Mouse (Mus musculus): ENCODE measurements around the gene Elfn2. TPM values are rescaled to one million over a fixed set of nuclear protein-coding genes. Genes with fewer than 3 reads are reported as not detected.
A peak's percentile ranks its signal among the peaks of the same experiment; 100 is the strongest.

The Elfn2 gene
- polyA plus RNA-seq, 1 experiment from 2014 or later, result 0.21 TPM

DNA sequence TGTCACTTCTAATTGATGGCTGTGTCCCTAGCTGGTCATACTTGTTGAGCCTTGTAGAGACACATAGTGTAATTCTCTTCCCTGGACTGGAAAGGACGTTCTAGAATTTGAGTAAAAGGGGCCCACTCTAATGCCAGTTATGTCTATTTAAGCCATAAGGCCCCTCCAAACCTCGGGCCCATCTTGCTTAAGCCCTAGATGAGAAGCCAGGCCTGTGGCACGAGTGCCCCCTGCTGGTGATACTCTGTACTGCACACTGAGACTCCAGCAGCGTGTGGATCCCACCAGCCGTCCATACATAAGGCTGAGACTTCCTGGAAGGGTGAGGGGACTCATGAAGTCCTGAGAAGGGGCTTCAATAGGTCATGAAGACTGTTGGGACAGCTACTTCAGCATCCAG is 25.6 kb upstream of the Elfn2 start:
- no peak overlapping the region for H3K9ac ChIP-seq
- no peaks in the 10 kb centered on the region for H3K36me3 ChIP-seq
- no peak overlapping the region for H3K4me3 ChIP-seq (replicated peaks)
- H3K27ac ChIP-seq (replicated peaks), result no peak overlapping the region
- no peaks in the 10 kb centered on the region for H3K9me3 ChIP-seq (replicated peaks)
- WGBS, result 4% methylated on average over 5 of the region's 5 CpGs
- H3K4me1 ChIP-seq, result no peaks in the 10 kb centered on the region
- no peak overlapping the region for H3K4me2 ChIP-seq (replicated peaks)
- H3K27me3 ChIP-seq, result no peaks in the 10 kb centered on the region
- ATAC-seq (ENCODE audit: insufficient number of reproducible peaks, low FRiP score, low TSS enrichment, low read depth), result no peak

DNA sequence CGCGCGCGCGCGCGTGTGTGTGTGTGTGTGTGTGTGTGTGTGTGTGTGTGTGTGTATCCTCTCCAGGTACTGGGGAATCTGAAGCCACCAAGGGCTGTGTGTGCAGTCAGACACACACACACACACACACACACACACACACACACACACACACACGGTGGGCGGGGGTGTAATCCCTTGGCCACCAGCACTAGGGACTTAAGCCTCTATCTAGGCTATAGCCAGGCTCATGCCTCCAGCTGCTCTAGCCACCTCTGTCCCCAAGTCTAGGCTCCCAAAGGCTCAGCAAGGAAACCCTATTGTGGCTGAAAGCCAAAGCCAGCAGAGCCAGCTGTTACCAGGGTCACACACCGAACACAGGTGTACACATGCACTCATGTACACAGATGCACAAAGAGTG is 24.3 kb upstream of the Elfn2 start:
- H3K9me3 ChIP-seq (replicated peaks), result no peaks in the 10 kb centered on the region
- no peaks in the 10 kb centered on the region for H3K27me3 ChIP-seq
- no peak overlapping the region for H3K4me3 ChIP-seq (replicated peaks)
- no peak overlapping the region for H3K4me2 ChIP-seq (replicated peaks)
- H3K36me3 ChIP-seq, result no peaks in the 10 kb centered on the region
- H3K9ac ChIP-seq, result no peak overlapping the region
- no peaks in the 10 kb centered on the region for H3K4me1 ChIP-seq
- 79% methylated on average over 7 of the region's 10 CpGs for WGBS
- ATAC-seq (ENCODE audit: insufficient number of reproducible peaks, low FRiP score, low TSS enrichment, low read depth), result 0 out of 2 replicates have a peak, but pooled peaks have one; percentile 39
- H3K27ac ChIP-seq (replicated peaks), result no peak overlapping the region

GRCm38 (mm10) chr15:78740662-78741061 is 22.1 kb upstream of the Elfn2 start:
- no peaks in the 10 kb centered on the region for H3K36me3 ChIP-seq
- no peak overlapping the region for H3K9ac ChIP-seq
- no peaks in the 10 kb centered on the region; the same call in 1 of the 2 replicates for H3K27me3 ChIP-seq
- H3K27ac ChIP-seq (replicated peaks), result no peak overlapping the region
- ATAC-seq (ENCODE audit: insufficient number of reproducible peaks, low FRiP score, low TSS enrichment, low read depth), result no peak
- no peak overlapping the region for H3K4me2 ChIP-seq (replicated peaks)
- 55% methylated on average over 12 of the region's 12 CpGs for WGBS
- H3K4me3 ChIP-seq (replicated peaks), result no peak overlapping the region
- no peaks in the 10 kb centered on the region for H3K9me3 ChIP-seq (replicated peaks)
- peaks cover 6% of the 10 kb centered on the region; the same call in 1 of the 2 replicates for H3K4me1 ChIP-seq

DNA sequence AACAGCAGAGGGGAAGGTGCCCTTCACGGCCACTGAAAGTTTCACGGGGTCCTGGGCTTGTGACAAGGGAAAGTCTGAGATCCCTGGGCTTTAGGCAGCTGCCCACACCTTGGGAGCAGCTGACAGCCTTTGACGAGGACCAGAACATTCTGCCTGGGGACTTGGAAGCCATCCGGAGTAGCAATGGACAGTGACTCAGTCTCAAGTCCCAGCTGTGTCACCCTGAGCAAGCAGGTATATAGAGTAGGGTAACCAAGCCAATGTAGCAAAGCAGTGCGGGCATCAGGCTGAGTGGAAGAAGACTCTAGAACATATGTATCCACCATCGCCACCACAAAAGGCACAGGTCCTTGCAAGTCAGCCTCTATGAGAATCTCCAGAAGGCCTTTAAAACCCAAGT is 18.6 kb upstream of the Elfn2 start:
- 56% methylated on average over 6 of the region's 6 CpGs for WGBS

DNA sequence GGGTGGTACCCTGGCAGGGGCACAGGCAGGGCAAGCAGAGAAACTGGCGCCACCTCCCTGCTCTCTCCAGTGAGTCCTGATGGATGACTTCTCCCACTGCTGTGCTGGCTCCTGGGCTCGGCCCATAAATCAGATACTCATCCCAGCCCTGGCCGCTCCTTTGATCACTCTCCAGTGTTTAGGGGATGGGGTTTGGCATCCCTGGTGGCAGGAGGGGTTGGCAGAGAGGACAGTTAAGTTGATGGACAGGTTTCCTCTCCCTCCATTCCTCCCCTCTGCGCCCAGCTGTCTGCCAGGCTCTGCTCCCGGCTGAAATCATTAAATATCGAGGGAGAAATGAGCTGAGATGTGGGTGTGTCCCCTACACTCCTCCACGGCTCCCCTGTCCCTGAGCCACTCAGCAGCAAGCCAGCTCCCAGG is 18.1 kb upstream of the Elfn2 start:
- H3K27ac ChIP-seq (replicated peaks), result no peak overlapping the region
- no peaks in the 10 kb centered on the region for H3K9me3 ChIP-seq (replicated peaks)
- 43% methylated on average over 7 of the region's 7 CpGs for WGBS
- no peak overlapping the region for H3K4me3 ChIP-seq (replicated peaks)
- peaks cover 9% of the 10 kb centered on the region; the same call in 1 of the 2 replicates for H3K4me1 ChIP-seq
- peaks cover 4% of the 10 kb centered on the region; the same call in 1 of the 2 replicates for H3K27me3 ChIP-seq
- no peak for ATAC-seq (ENCODE audit: insufficient number of reproducible peaks, low FRiP score, low TSS enrichment, low read depth)
- H3K4me2 ChIP-seq (replicated peaks), result no peak overlapping the region
- H3K9ac ChIP-seq, result no peak overlapping the region
- H3K36me3 ChIP-seq, result no peaks in the 10 kb centered on the region

More for the DNA sequence above, 18.6 kb upstream of the Elfn2 start:
- Histone ChIP-seq H3K4me3 (replicated peaks) (no peak overlapping the region), H3K27ac (replicated peaks) (no peak overlapping the region), H3K9me3 (replicated peaks) (no peaks in the 10 kb centered on the region), H3K4me2 (replicated peaks) (no peak overlapping the region), H3K27me3 (peaks cover 4% of the 10 kb centered on the region; the same call in 1 of the 2 replicates), H3K4me1 (peaks cover 9% of the 10 kb centered on the region; the same call in 1 of the 2 replicates), H3K36me3 (no peaks in the 10 kb centered on the region), H3K9ac (no peak overlapping the region)
- ATAC-seq (ENCODE audit: insufficient number of reproducible peaks, low FRiP score, low TSS enrichment, low read depth), result no peak

DNA sequence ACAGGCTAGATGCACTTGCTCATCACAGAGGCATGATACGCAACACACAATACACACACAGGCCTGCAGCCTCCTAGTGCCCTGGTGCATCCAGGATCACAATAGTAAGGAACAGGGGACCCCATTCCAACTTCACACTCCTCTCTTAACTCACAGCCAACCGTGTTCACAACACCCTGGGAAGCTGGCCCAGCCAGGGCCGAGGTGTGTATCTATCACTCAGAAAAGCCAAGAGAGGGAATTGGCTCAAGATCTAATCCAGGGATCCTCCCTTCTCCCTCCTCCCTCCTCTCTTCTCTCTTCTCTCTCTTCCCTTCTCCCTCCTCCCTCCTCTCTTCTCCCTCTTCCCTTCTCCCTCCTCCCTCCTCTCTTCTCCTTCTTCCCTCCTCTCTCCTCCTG is 17.6 kb upstream of the Elfn2 start:
- 67% methylated on average over 3 of the region's 3 CpGs for WGBS
- ATAC-seq (ENCODE audit: insufficient number of reproducible peaks, low FRiP score, low TSS enrichment, low read depth), result no peak
- H3K27me3 ChIP-seq, result peaks cover 4% of the 10 kb centered on the region; the same call in 1 of the 2 replicates

DNA sequence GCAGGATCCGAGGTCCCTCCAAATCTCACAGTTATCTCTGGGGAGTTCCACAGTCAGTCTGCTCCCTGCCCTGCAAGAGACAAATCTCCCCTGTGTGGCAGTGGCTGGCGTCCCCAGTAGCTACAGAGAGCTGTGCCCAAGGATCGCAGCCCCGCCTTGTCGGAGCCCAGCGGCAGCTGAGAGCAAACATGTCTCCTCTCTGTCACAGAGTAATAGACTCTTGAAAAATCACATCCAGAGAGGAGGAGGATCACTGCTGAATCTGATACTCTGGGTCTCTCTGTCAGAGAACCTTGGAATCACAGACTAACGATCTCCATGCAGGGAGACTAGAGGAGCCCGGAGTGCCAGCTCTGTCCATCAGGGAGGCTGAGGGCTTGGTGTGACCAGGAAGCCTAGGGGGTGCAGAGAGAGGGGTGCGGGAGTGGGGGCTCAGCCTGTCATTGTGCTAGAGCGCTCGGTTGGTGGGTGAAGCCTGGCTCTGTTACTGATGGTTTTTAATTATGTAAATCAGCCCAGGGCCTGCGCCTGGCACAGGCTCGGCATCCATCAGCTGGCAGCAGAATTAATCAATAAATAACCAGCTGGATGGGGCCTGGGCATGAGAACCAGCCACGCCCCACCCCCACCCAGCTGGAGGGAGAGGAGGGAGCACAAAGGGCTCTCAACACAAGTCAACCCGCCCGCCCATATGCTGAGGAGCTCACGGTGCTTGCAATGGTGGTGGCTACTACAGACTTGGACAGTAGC is 17.0 kb upstream of the Elfn2 start:
- ATAC-seq (ENCODE audit: insufficient number of reproducible peaks, low FRiP score, low TSS enrichment, low read depth), result no peak
- Histone ChIP-seq H3K4me2 (replicated peaks) (no peak overlapping the region), H3K4me1 (peaks cover 9% of the 10 kb centered on the region; the same call in 1 of the 2 replicates), H3K9ac (no peak overlapping the region), H3K36me3 (no peaks in the 10 kb centered on the region), H3K27ac (replicated peaks) (no peak overlapping the region), H3K27me3 (peaks cover 4% of the 10 kb centered on the region; the same call in 1 of the 2 replicates), H3K4me3 (replicated peaks) (no peak overlapping the region), H3K9me3 (replicated peaks) (no peaks in the 10 kb centered on the region)
- 36% methylated on average over 17 of the region's 17 CpGs for WGBS

More for the DNA sequence above, 17.6 kb upstream of the Elfn2 start:
- no peak overlapping the region for H3K4me2 ChIP-seq (replicated peaks)
- H3K9me3 ChIP-seq (replicated peaks), result no peaks in the 10 kb centered on the region
- no peak overlapping the region for H3K9ac ChIP-seq
- peaks cover 9% of the 10 kb centered on the region; the same call in 1 of the 2 replicates for H3K4me1 ChIP-seq
- no peak overlapping the region for H3K27ac ChIP-seq (replicated peaks)
- H3K4me3 ChIP-seq (replicated peaks), result no peak overlapping the region
- H3K36me3 ChIP-seq, result no peaks in the 10 kb centered on the region

DNA sequence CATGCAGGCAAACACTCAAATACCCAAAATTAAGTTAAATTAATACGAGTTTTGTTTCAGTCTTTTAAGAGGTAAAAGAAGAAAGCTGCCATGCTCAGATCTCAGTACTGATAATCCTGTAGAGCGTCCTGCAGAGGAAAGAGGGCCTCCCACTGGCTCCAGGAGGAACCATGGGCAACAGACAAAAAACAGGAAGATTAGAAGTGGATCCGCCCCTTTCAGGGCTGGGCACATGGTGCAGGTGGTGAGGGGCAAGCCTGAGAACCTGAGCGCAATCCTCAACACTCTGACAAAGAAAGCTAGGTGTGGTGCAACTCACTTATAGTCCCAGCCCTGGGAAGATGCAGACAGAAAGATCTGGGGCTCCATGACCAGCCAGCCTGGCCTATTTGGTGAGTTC is 13.3 kb upstream of the Elfn2 start:
- Histone ChIP-seq H3K36me3 (no peaks in the 10 kb centered on the region), H3K9ac (no peak overlapping the region), H3K9me3 (replicated peaks) (no peaks in the 10 kb centered on the region), H3K4me1 (peaks cover 9% of the 10 kb centered on the region; the same call in 1 of the 2 replicates), H3K4me2 (replicated peaks) (no peak overlapping the region), H3K27ac (replicated peaks) (no peak overlapping the region), H3K27me3 (peaks cover 4% of the 10 kb centered on the region; the same call in 1 of the 2 replicates), H3K4me3 (replicated peaks) (no peak overlapping the region)
- 48% methylated on average over 4 of the region's 4 CpGs for WGBS
- ATAC-seq (ENCODE audit: insufficient number of reproducible peaks, low FRiP score, low TSS enrichment, low read depth), result no peak

- no peak for ATAC-seq (ENCODE audit: insufficient number of reproducible peaks, low FRiP score, low TSS enrichment, low read depth)
- H3K4me2 ChIP-seq (replicated peaks), result no peak overlapping the region
- 83% methylated on average over 12 of the region's 12 CpGs for WGBS
- H3K4me3 ChIP-seq (replicated peaks), result no peak overlapping the region
- H3K4me1 ChIP-seq, result peaks cover 2% of the 10 kb centered on the region; the same call in 1 of the 2 replicates
- no peak overlapping the region for H3K9ac ChIP-seq
- H3K27me3 ChIP-seq, result 0 out of 2 replicates have a peak, but pooled peaks cover 4% of the 10 kb centered on the region
- no peak overlapping the region for H3K27ac ChIP-seq (replicated peaks)
- H3K9me3 ChIP-seq (replicated peaks), result no peaks in the 10 kb centered on the region
- no peaks in the 10 kb centered on the region for H3K36me3 ChIP-seq
Measured at GRCm38 (mm10) chr15:78730315-78731049, 11.9 kb upstream of the Elfn2 start.

DNA sequence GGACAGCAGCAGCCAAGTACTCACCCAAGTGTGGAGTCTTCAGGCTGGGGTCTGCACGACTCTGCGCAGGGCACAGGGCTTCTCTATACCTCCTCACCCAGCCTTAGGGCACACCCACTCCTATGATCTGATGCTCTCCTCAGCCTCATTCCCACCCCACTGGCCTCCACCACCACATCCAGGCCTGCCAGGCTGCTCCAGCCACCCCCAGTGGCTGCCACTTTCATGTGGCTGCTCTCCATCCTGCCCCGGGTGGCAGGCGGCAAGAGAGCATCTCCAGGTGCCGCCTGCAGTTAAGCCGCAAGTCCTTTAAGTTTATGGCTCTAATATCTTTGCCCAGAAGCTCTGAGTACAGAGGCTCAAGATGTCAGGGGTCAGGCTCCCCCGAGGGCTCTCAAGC is 8.1 kb upstream of the Elfn2 start:
- Histone ChIP-seq H3K27ac (replicated peaks) (no peak overlapping the region), H3K4me3 (replicated peaks) (no peak overlapping the region), H3K36me3 (no peaks in the 10 kb centered on the region), H3K27me3 (peaks cover 12% of the 10 kb centered on the region), H3K4me2 (replicated peaks) (no peak overlapping the region), H3K9me3 (replicated peaks) (no peaks in the 10 kb centered on the region), H3K9ac (no peak overlapping the region), H3K4me1 (no peaks in the 10 kb centered on the region)
- ATAC-seq (ENCODE audit: insufficient number of reproducible peaks, low FRiP score, low TSS enrichment, low read depth), result no peak
- WGBS, result 63% methylated on average over 7 of the region's 7 CpGs

DNA sequence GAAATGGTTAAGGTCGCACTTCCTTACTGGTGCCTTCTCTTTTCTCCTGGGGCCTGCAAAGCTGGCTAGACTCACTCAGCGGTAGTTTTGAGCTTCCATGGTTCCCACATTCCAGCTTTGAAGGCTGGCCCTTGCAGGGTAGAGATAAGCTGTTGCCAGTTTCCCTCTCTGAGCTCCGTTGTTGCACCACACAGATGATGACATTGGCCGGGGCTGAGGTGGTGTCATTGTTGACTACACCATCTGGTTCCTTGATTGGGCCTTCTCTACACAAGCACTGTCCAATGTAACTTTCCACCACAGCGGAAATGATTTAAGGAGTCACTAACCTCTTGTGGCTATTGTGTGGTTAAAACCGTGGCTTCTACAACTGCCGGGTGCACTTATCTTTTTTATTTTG is 2.0 kb upstream of the Elfn2 start:
- WGBS, result 66% methylated on average over 7 of the region's 7 CpGs
- Histone ChIP-seq H3K27ac (replicated peaks) (no peak overlapping the region), H3K27me3 (peaks cover 65% of the 10 kb centered on the region), H3K4me2 (replicated peaks) (no peak overlapping the region), H3K36me3 (no peaks in the 10 kb centered on the region), H3K9ac (no peak overlapping the region), H3K4me1 (peaks cover 16% of the 10 kb centered on the region), H3K9me3 (replicated peaks) (no peaks in the 10 kb centered on the region), H3K4me3 (replicated peaks) (no peak overlapping the region)
- no peak for ATAC-seq (ENCODE audit: insufficient number of reproducible peaks, low FRiP score, low TSS enrichment, low read depth)
